Mouse (Mus musculus) embryonic fibroblast, embryonic 13.5 days (primary cell): ENCODE results near the gene Arhgap24.

Experiments used
- CTCF ChIP-seq: IDR thresholded peaks from 2 replicates; pipeline ENCODE4 v1.5.1; 2011; ENCODE audit warnings: mild to moderate bottlenecking, control low read depth, low read length, moderate library complexity, borderline replicate concordance; ENCODE audit not compliant: insufficient read depth
- POLR2A ChIP-seq: IDR thresholded peaks from 2 replicates; pipeline ENCODE4 v1.6.1; 2011; ENCODE audit warnings: low read depth, mild to moderate bottlenecking, control low read depth, low read length, moderate library complexity

DNA sequence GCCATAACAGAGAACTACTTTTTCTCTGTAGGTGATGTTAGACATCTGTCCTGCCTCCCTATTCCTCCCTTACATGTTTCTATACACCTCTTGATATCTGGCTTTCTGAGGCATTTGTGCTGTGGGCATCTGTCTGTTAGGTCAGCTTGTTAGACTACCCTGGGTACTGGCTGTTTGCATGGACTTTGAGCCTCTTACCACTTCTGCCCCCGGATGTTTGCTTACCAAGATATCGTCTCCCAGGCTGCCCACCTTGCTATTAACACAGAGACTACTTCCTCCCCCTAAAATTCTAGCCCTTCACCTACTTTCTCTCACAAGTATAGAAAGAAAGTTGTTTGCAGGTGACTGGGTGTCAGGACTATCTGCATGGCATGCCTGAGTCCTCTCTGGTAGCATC lies 15.8 kb upstream of the Arhgap24 start:
- TF ChIP-seq CTCF (no peak), POLR2A (no peak)
